Mouse (Mus musculus) neural tube, embryonic 15.5 days (tissue): ENCODE data around the gene Pdcd10. TPM values are rescaled to one million over a fixed set of nuclear protein-coding genes. Genes with fewer than 3 reads are reported as not detected.

Experiments
- polyA plus RNA-seq: library from polyadenylated mRNA; unstranded; fragments of >200 nt; fragmentation: Nextera tagmentation; extraction: Ambion mirVana; gene quantifications from 2 replicates; pipeline ENCODE4 v1.2.1, GENCODE M21; 2015

Gene Pdcd10
- polyA plus RNA-seq, 1 experiment from 2014 or later: 76.5 TPM

Other genes with a start within 250 kb of the Pdcd10 start
- gene Wdr49, start 74.7 kb downstream of the Pdcd10 start, polyA plus RNA-seq: 0.20 and 0.28 TPM in 2 replicates
- 144 and 164 TPM in 2 replicates for gene Serpini1, start 691 bp upstream of the Pdcd10 start, polyA plus RNA-seq
- not detected in 2 replicates for gene Gm29133, start 191.3 kb upstream of the Pdcd10 start, polyA plus RNA-seq